12 mouse cellular contexts compared by ENCODE assay signal in the genomic region with DNA sequence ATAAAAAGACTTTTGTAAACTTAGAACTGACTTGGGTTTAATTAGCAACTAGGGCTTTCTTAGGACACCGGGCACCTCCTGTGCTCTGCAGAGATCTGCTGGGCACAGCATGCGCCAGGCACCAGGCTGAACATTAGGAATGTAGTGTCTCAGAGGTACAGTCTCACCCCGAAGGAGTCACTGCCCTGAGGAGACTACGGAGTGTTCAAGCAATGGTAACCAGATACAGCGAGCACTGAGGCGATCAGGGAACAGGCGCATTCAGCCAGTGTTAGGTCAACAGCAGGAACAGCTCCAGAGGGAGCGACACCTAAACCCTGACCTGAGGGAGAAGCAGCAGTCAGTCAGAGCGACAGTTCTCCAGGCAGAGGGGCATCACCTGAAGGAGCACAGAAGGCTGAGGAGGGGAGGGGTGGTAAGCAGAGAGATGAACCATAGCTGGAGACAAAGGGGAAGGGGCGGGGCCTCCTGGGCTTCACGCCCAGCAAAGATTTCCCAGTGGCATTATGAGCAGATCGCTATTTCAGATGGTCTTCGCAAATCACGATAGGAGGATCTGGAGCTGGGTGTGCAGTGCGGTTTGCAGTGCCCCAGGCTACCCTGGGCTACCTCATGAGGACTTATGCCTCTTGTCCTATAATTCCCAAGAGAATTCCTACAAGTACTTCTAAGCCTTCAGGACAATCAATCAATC.
DNase-seq lines count a peak whose midpoint lies in the region; ATAC-seq and TF ChIP-seq lines count a peak whose summit lies in the region.
"Had no signal": no experiment of that assay in that cellular context is flagged by ENCODE, and none has a peak within 500 bp of the region (broad histone marks: within the 10 kb centered on the region; RNA-seq: fewer than 3 reads in every experiment).

No protein-coding gene starts in this region.

- POLR2A ChIA-PET in Patski (lab: Charles Lee): no interaction called here

- no peak for TF ChIP-seq POLR2A in brain, embryonic 14.5 days (IDR thresholded peaks at IDR 0.05; ENCODE audit: borderline replicate concordance, extremely low read depth, insufficient read depth, insufficient read length, poor library complexity, severe bottlenecking)

- H3K27me3 ChIP-seq in Patski: no peaks in the 10 kb centered on the region
- H3K27me3 ChIP-seq: heart, embryonic 13.5 days; neural tube, embryonic 13.5 days had no signal

- no peak for TF ChIP-seq CTCF in Patski (IDR thresholded peaks at IDR 0.05)
- TF ChIP-seq CTCF in brain, embryonic 14.5 days (IDR thresholded peaks at IDR 0.05; ENCODE audit: borderline replicate concordance, extremely low read depth, insufficient read depth, insufficient read length): no peak

- in situ Hi-C loops in Patski (cut with MboI; ENCODE audit: low pct_unique_long_range_greater_than_20kb): no loop called here

- DNase-seq in Patski (ENCODE audit: low read depth, low spot score): peak; percentile 22
- peak; percentile 12 for DNase-seq in brain, embryonic 14.5 days (ENCODE audit: low read depth)
- DNase-seq in kidney, adult 8-10 months: peak; percentile 67 to 72
- peak; percentile 56 to 86 for DNase-seq in kidney, postnatal 25 days
- no peak for DNase-seq in adrenal gland, adult 8-10 months
- DNase-seq in right cerebral cortex, postnatal 14 days: no peak
- DNase-seq in yolk sac, embryonic 10.5 days (ENCODE audit: low spot score): no peak
- DNase-seq: cerebellum, adult 2 months; lung, adult 2 months; lung, postnatal 36 days had no signal

- CTCF ChIA-PET in Patski (lab: Charles Lee): no interaction called here

- ATAC-seq in Patski: peak; percentile 63

Comparison
In these comparisons a context has a peak if more than half of its experiments do, and no peak if none do; other contexts are left out.
1. DNase-seq: peak in Patski (single experiment), brain, embryonic 14.5 days (single experiment), kidney, adult 8-10 months (2 of 2) and kidney, postnatal 25 days (2 of 2); none in adrenal gland, adult 8-10 months (single experiment), right cerebral cortex, postnatal 14 days (single experiment) and yolk sac, embryonic 10.5 days (single experiment).